Mouse (Mus musculus): Measurements from ENCODE around the gene Adam1a.

Gene Adam1a

DNA sequence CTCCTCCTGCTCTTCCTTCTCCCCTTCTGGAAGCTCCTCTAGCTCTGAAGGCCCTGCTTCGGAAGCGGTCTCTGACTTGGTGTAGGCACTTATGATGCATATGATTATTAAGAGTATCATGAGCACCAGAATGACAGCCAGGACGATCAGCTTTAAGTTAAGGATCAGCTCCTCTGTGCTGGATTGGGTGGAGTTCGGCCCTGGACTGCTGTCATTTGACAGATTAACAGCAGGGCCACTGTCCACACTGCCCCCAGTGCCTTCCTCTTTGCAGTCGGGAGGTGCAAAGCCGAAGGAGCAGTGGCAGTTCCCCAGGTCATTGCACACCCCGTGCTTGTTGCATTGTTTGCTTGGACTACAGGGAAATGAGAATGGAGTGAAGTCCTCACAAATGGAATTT is 44.6 kb downstream of the Adam1a start:
- no peak for DNase-seq (ENCODE audit: low spot score in 2 of 2)

DNA sequence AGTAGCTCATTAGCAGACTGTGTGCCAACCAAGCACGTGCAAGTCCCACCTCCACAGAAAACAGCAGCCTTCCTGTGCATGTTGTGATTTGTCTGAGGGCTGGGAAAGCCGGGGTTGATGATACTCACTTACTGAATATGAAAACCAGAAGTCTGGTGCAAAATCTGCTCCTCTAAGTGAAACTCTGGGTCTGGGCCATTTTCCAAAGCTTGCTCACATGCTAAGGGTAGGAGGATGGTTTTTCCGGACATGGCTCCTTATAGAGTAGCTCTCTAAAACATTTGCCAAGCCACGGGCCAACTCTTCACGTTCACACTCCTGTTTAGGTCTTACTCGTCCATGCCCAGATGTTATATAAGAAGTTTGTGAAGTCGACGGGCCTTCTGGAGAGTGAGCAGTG is 52.0 kb downstream of the Adam1a start:
- no peak for DNase-seq (ENCODE audit: low spot score in 2 of 2)

DNA sequence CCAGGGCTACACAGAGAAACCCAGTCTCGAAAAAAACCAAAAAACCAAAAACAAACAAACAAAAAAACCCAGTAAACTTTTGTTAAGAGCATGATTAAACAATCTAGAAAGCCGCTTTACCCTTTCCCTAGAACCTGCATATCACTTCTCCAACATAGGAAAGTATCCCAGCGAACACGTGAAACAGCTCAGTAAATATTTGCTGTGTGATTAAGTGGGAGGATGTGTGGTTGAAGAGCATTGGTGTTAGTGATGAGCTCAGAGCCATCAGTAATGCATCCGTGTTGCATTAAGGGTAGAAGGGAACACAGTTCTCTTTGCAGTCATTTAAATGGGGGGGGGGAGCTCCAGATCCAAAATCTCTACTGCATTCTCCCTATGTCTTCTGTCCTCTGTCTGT is 60.5 kb downstream of the Adam1a start:
- no peak for DNase-seq (ENCODE audit: low spot score in 2 of 2)

DNA sequence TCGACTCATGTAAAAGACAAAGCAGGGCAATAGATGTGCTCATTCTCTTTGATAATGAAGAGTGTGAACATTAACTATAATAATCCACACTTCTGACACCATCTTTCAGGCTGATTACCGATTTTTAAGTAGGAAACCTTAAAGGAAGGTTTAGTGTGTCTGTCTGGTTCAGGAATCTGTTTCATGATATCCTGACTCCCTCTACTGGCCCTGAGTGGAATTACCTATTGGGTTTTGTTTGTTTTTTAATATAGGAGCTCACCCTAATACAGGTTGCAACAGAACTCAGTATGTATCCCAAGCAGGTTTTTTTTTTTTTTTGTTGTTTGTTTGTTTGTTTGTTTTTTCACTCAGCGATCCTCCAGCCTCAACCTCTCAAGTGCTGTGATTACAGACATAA is 67.6 kb downstream of the Adam1a start:
- DNase-seq (ENCODE audit: low spot score in 2 of 2): no peak

DNA sequence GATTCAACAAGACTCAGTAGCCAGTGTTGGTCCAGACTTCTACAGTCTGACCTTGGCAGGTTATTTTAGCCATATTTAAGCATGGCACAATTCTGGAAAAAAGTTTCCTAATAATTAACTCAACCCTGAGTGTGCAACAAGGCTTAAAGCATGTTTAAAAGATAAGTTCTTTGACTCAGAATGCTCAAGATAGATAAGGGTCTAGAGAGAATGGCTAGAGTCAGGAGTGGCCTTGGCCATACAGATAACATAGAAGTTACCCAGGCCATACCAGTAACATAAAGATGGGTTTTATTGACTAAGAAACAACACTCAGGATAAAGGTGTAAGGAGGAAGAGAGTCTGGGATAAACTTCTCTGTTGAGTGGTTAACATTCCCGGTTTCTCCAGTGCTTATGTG is 69.2 kb downstream of the Adam1a start:
- DNase-seq (ENCODE audit: low spot score in 2 of 2): no peak

DNA sequence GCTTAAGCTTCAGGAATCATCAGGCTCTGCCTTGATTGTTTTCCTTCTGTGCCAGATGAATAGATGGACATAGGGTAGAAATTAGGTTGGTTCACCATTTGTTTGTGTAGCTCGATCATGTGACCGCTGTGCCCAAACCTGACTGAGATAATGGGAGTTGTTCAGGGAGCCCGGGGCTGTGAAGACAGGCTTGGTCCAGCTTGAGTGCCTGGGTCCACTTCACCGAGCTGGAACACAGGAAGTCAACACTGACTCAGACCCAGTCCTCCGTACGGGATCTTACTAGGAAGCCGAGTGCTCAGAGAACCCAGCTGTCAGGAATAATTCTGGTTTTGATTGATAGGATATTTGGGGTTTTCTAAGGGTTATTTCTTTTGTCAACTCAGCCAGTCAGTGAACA is 70.7 kb downstream of the Adam1a start:
- no peak for DNase-seq (ENCODE audit: low spot score in 2 of 2)

DNA sequence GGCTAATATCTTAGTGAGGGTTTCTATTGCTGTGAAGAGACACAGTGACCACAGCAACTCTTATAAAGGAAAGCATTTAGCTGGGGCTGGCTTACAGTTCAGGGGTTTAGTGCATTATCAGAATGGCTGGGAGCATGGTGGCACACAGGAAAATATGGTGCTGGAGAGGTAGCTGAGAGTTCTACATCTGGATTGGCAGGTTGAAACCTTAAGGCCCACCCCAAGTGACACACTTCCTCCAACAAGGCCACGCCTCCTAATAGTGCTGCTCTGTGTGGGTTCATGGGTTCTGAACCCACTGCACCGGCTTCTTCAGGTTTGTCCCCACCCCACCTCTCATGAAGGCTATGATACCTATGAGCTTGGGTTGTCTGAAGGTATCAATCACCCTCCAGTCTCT is 72.9 kb downstream of the Adam1a start:
- no peak for DNase-seq (ENCODE audit: low spot score in 2 of 2)

DNA sequence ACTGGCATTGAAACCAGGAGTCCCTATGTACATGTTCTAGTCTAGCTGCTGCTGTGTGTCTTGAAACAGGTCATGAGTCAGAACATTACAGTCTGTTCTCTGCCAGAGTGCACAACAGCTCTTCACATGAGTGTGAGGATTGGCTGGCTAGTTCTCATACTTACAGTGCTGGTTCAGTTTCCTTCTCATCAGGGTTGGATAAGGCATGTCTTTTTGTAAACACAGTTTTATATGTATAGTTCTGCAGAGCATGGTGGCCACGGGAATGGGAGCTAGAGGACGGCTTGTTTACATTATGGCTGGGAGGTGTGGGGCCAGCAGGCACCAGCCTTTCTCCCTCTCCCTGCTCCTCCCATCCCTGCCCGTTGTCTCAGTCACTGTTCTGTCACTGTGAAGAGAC is 75.7 kb downstream of the Adam1a start:
- DNase-seq (ENCODE audit: low spot score in 2 of 2): no peak
